Comparison of ENCODE assay signal across 27 mouse cellular contexts in the genomic region with DNA sequence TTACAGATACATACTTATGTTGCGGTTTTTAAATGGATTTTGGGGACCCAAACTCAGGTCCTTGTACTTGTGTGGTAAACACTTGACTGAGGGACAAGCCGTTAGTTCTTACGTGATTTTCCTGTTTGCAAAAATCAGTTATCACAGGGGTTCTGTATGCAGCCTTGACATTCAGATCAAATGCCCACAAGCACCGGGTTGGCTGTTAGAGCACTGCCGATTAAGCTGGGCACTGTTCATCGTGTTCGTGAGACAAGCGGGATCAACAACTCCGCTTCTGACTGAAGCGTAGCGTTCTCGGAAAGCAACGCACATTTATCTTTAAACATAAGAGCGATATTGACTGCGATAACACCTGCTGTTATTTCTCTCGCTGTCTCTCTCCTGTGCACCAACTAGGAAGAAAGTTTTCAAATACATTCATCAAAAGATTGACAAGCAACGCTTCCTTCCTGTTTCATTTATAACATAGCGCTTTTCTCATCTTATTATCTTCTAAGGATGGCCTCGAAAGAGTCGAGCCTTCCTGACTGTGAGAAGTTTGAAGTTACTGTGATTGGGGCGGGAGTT.
DNase-seq lines count a peak whose midpoint lies in the region; ATAC-seq and TF ChIP-seq lines count a peak whose summit lies in the region.
"Had no signal": no experiment of that assay in that cellular context is flagged by ENCODE, and none has a peak within 500 bp of the region (broad histone marks: within the 10 kb centered on the region; RNA-seq: fewer than 3 reads in every experiment).

No protein-coding gene starts in this region.

- TF ChIP-seq CTCF in layer of hippocampus, adult 2 months (conservative IDR thresholded peaks at IDR 0.05): no peak

- H3K27ac ChIP-seq in layer of hippocampus, adult 2 months: no peak overlapping the region
- H3K27ac ChIP-seq: embryonic facial prominence, embryonic 10.5 days; embryonic facial prominence, embryonic 15.5 days; forebrain, embryonic 12.5 days; hindbrain, embryonic 10.5 days; intestine, embryonic 15.5 days; limb, embryonic 12.5 days; liver, embryonic 15.5 days; midbrain, embryonic 10.5 days; neural tube, embryonic 13.5 days had no signal

- no peak overlapping the region for H3K4me3 ChIP-seq in layer of hippocampus, adult 2 months
- H3K4me3 ChIP-seq: embryonic facial prominence, embryonic 10.5 days; embryonic facial prominence, embryonic 15.5 days; forebrain, embryonic 12.5 days; hindbrain, embryonic 10.5 days; hindbrain, embryonic 15.5 days; intestine, embryonic 15.5 days; limb, embryonic 12.5 days; liver, embryonic 15.5 days; midbrain, embryonic 10.5 days; myocyte; neural tube, embryonic 13.5 days had no signal

- peak; percentile 77 for ATAC-seq in inflammation-experienced regulatory T-cells, adult 6 months
- ATAC-seq: intestine, embryonic 15.5 days had no signal

- peak; percentile 53 to 82 for DNase-seq in adrenal gland, adult (ENCODE audit: inconsistent age in 2 of 2, low spot score in 1 of 2)
- no peak for DNase-seq in adrenal gland, postnatal 4 days (ENCODE audit: low spot score in 2 of 2)
- DNase-seq in thymus, postnatal 25 days: peak; percentile 16
- no peak for DNase-seq in thymus, adult 18-20 months
- DNase-seq in adrenal gland, adult 8-10 months: peak; percentile 23
- DNase-seq in layer of hippocampus, adult 2 months (ENCODE audit: low spot score in 2 of 2): no peak
- no peak for DNase-seq in kidney, postnatal 14 days
- DNase-seq: cerebellum, adult 18-20 months; cerebellum, postnatal 25 days; gastrocnemius, postnatal 14 days; heart, postnatal 14 days; kidney, adult 8-10 months; kidney, postnatal 10 days; lung, embryonic 14.5 days; lung, postnatal 14 days had no signal

Comparison
In these comparisons a context has a peak if more than half of its experiments do, and no peak if none do; other contexts are left out.
1. DNase-seq: peak in adrenal gland, adult (2 of 2), thymus, postnatal 25 days (single experiment) and adrenal gland, adult 8-10 months (single experiment); none in adrenal gland, postnatal 4 days (0 of 2), thymus, adult 18-20 months (0 of 2), layer of hippocampus, adult 2 months (0 of 2) and kidney, postnatal 14 days (single experiment).